Mouse (Mus musculus): Measurements from ENCODE around the gene Scd2. TPM values are rescaled to one million over a fixed set of nuclear protein-coding genes. Genes with fewer than 3 reads are reported as not detected.

Scd2 gene
- total and polyA plus RNA-seq, 3 experiments, result 47.4 to 593 (median 392) TPM

DNA sequence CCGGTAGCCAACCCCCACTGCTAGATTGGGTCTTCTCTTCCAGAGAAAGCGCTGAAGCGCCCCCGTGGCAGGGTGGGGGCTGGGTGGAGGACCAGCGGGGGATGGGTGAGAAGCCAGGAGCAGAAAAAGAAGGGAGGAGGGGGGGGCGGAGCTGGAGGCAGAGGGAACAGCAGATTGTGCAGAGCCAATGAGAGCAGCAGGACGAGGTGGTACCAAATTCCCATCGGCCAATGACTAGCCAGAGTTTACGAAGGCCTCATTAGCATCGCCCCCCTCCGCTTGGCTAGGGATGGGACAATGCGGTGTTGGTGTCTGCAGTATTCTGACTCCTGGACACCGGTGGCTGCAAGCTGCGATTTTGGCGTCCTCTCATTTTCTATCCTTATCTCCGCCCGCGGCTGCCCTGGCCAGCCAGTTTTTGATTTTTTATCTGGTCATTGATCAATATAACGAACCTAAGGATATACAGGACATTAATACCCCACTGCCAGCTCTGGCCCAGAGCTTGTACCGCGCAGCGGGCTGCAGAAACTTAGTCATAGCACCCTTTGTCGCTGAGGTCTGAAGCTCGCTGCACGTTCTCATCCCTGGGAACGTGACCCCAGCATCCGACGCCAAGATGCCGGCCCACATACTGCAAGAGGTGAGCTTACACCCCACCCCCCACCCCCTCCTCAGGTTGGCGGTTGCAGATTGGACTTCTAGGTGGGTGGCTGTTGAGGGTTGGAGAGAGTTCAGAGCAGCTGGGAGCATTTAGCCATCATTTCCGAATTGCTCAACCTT is 486 bp downstream of the Scd2 start (continued):
- peak; percentile 69 for TF ChIP-seq HCFC1 (IDR thresholded peaks at IDR 0.05; ENCODE audit: low read depth, low read length)
- TF ChIP-seq ZNF384 (IDR thresholded peaks at IDR 0.05; ENCODE audit: low read depth, low read length), result no peak
- TF ChIP-seq MAFK (IDR thresholded peaks at IDR 0.05; ENCODE audit: borderline replicate concordance, low read depth, low read length), result no peak
- peak; percentile 22 for TF ChIP-seq TAL1 (IDR thresholded peaks at IDR 0.05; ENCODE audit: low read length)
- TF ChIP-seq CHD1 (IDR thresholded peaks at IDR 0.05; ENCODE audit: low read depth, low read length), result peak; percentile 92; the same call in 1 of the 2 replicates
- TF ChIP-seq EP300 (IDR thresholded peaks at IDR 0.05; ENCODE audit: low read depth in 1 of 2, low read length in 2 of 2), result peak in 1 of 2 experiments; percentile 86; a peak in 2 of 4 replicates
- TF ChIP-seq ETS1 (IDR thresholded peaks at IDR 0.05; ENCODE audit: low read depth, low read length), result peak; percentile 90
- peak; percentile 10; the same call in 1 of the 2 replicates for TF ChIP-seq MYB (IDR thresholded peaks at IDR 0.05; ENCODE audit: low read depth, low read length)
- no peak for TF ChIP-seq CTCF (IDR thresholded peaks at IDR 0.05 in 2 of 3, conservative IDR thresholded peaks at IDR 0.05 in 1 of 3; ENCODE audit: control insufficient read depth in 1 of 3, insufficient read depth in 1 of 3, low read depth in 2 of 3, low read length in 3 of 3, poor library complexity in 1 of 3, severe bottlenecking in 1 of 3)

GRCm38 (mm10) chr19:44294588-44295041 is 1.1 kb downstream of the Scd2 start:
- peaks cover 61% of the 10 kb centered on the region for H3K79me2 ChIP-seq (ENCODE audit: control insufficient read depth, insufficient read depth, low read length, poor library complexity)
- H3K4me3 ChIP-seq (ENCODE audit: control insufficient read depth in 1 of 2, insufficient read depth in 1 of 2, low read depth in 2 of 2, low read length in 2 of 2), result peak overlapping the region; percentile 74 to 80
- H3K27me3 ChIP-seq (ENCODE audit: control insufficient read depth in 1 of 2, insufficient read depth in 2 of 2, low read length in 2 of 2), result no peaks in the 10 kb centered on the region
- peak; percentile 97 for DNase-seq (ENCODE audit: low read depth, low spot score)
- H3K4me1 ChIP-seq (ENCODE audit: control insufficient read depth in 1 of 2, insufficient read depth in 2 of 2, low read length in 2 of 2), result peaks cover 5 to 57% of the 10 kb centered on the region in 2 experiments
- H3K36me3 ChIP-seq (ENCODE audit: control insufficient read depth in 1 of 2, insufficient read depth in 2 of 2, low read length in 2 of 2), result peaks cover 31 to 49% of the 10 kb centered on the region in 2 experiments
- H3K9ac ChIP-seq (ENCODE audit: control insufficient read depth, low read depth, low read length, poor library complexity, severe bottlenecking), result peak overlapping the region; percentile 79
- H3K9me3 ChIP-seq (replicated peaks; ENCODE audit: insufficient read depth, low read length), result no peaks in the 10 kb centered on the region
- H3K27ac ChIP-seq (ENCODE audit: control insufficient read depth, low read depth, low read length), result peak overlapping the region; percentile 86
- TF ChIP-seq MYC (IDR thresholded peaks at IDR 0.05; ENCODE audit: low read depth, low read length) (peak; percentile 79), CTCF (IDR thresholded peaks at IDR 0.05 in 2 of 3, conservative IDR thresholded peaks at IDR 0.05 in 1 of 3; ENCODE audit: control insufficient read depth in 1 of 3, insufficient read depth in 1 of 3, low read depth in 2 of 3, low read length in 3 of 3, poor library complexity in 1 of 3, severe bottlenecking in 1 of 3) (peak in 2 of 3 experiments; percentile 96 to 99), MEF2A (IDR thresholded peaks at IDR 0.05; ENCODE audit: extremely low read depth, insufficient replicate concordance, low read depth, low read length, poor library complexity, severe bottlenecking) (no peak), EP300 (IDR thresholded peaks at IDR 0.05; ENCODE audit: low read depth in 1 of 2, low read length in 2 of 2) (peak in 1 of 2 experiments; percentile 52; a peak in 2 of 4 replicates), TBP (IDR thresholded peaks at IDR 0.05; ENCODE audit: low read depth, low read length) (peak; percentile 91), RCOR1 (IDR thresholded peaks at IDR 0.05; ENCODE audit: low read depth, low read length) (0 out of 2 replicates have a peak, but pooled peaks have one; percentile 5), RAD21 (IDR thresholded peaks at IDR 0.05; ENCODE audit: low read depth, low read length) (peak; percentile 78), SMC3 (IDR thresholded peaks at IDR 0.05; ENCODE audit: low read depth, low read length) (peak; percentile 94), TAL1 (IDR thresholded peaks at IDR 0.05; ENCODE audit: low read length) (no peak), KAT2A (conservative IDR thresholded peaks at IDR 0.05; ENCODE audit: low read depth, low read length) (peak; percentile 50; the same call in 1 of the 2 replicates), CHD1 (IDR thresholded peaks at IDR 0.05; ENCODE audit: low read depth, low read length) (peak; percentile 93; the same call in 1 of the 2 replicates), SIN3A (IDR thresholded peaks at IDR 0.05; ENCODE audit: low read length) (peak; percentile 96), GATA1 (IDR thresholded peaks at IDR 0.05; ENCODE audit: low read depth, low read length) (no peak), MYB (IDR thresholded peaks at IDR 0.05; ENCODE audit: low read depth, low read length) (peak; percentile 43; the same call in 1 of the 2 replicates), NELFE (IDR thresholded peaks at IDR 0.05; ENCODE audit: low read depth, low read length) (peak; percentile 62), ZMIZ1 (IDR thresholded peaks at IDR 0.05; ENCODE audit: low read depth, low read length) (peak; percentile 93; the same call in 1 of the 2 replicates), MXI1 (IDR thresholded peaks at IDR 0.05; ENCODE audit: low read depth, low read length) (peak; percentile 96), USF1 (IDR thresholded peaks at IDR 0.05; ENCODE audit: low read depth, low read length) (no peak), TCF12 (IDR thresholded peaks at IDR 0.05; ENCODE audit: low read depth, low read length) (peak; percentile 38), ZNF384 (IDR thresholded peaks at IDR 0.05; ENCODE audit: low read depth, low read length) (no peak), ZC3H11A (IDR thresholded peaks at IDR 0.05; ENCODE audit: low read depth, low read length) (peak; percentile 77), ETS1 (IDR thresholded peaks at IDR 0.05; ENCODE audit: low read depth, low read length) (peak; percentile 32; the same call in 1 of the 2 replicates), BHLHE40 (IDR thresholded peaks at IDR 0.05; ENCODE audit: borderline replicate concordance, low read depth, low read length) (0 out of 2 replicates have a peak, but pooled peaks have one; percentile 7), POLR2AphosphoS5 (IDR thresholded peaks at IDR 0.05; ENCODE audit: borderline replicate concordance, low read depth, low read length) (peak; percentile 85; the same call in 1 of the 2 replicates), POLR2AphosphoS2 (IDR thresholded peaks at IDR 0.05; ENCODE audit: low read length) (peak; percentile 62), MAZ (IDR thresholded peaks at IDR 0.05; ENCODE audit: low read depth, low read length) (peak; percentile 90), GABPA (IDR thresholded peaks at IDR 0.05; ENCODE audit: low read depth, low read length) (no peak), UBTF (IDR thresholded peaks at IDR 0.05; ENCODE audit: borderline replicate concordance, insufficient read depth, low read depth, low read length) (0 out of 2 replicates have a peak, but pooled peaks have one; percentile 86)

Measured in MEL (cell line).